Comparison of ENCODE assay signal across 10 mouse cellular contexts in the genomic region with DNA sequence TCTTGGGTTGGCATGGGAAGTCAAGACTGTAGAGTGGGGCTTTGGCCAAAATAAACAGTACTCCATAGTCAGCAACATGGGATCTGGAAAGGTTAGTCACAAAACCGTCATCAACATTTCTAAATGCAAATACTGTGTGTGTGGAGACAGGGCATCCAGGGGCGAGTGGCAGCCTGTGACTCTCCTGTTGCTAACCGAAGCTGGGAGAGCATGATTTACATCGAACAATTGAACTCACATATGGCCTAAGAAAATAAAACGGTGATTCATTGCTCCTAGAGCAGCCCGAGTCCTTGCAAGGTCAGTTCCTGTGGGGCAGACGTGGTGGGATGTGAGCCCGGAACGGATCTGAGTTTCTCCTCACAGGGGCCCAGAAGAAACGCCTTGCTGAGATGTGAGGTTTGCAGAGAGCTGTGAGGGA.
DNase-seq lines count a peak whose midpoint lies in the region; ATAC-seq lines count a peak whose summit lies in the region.
"Had no signal": no experiment of that assay in that cellular context is flagged by ENCODE, and none has a peak within 500 bp of the region (broad histone marks: within the 10 kb centered on the region; RNA-seq: fewer than 3 reads in every experiment).

No protein-coding gene starts in this region.

- no peak overlapping the region for H3K4me2 ChIP-seq in heart, embryonic 15.5 days
- no peak overlapping the region for H3K4me2 ChIP-seq in limb, embryonic 12.5 days

- no peaks in the 10 kb centered on the region for H3K27me3 ChIP-seq in heart, embryonic 15.5 days
- H3K27me3 ChIP-seq in limb, embryonic 12.5 days, result no peaks in the 10 kb centered on the region

- no peaks in the 10 kb centered on the region; the same call in 1 of the 2 replicates for H3K4me1 ChIP-seq in heart, embryonic 15.5 days (replicated peaks)
- peaks cover 73% of the 10 kb centered on the region for H3K4me1 ChIP-seq in limb, embryonic 12.5 days (replicated peaks)
- H3K4me1 ChIP-seq: megakaryocyte, embryonic 14.5 days had no signal

- 51% methylated on average over 10 of the region's 10 CpGs for WGBS in heart, embryonic 15.5 days
- WGBS in limb, embryonic 12.5 days, result 15% methylated on average over 10 of the region's 10 CpGs

- H3K36me3 ChIP-seq in heart, embryonic 15.5 days, result no peaks in the 10 kb centered on the region
- H3K36me3 ChIP-seq in limb, embryonic 12.5 days, result no peaks in the 10 kb centered on the region

- H3K9ac ChIP-seq in heart, embryonic 15.5 days, result no peak overlapping the region
- H3K9ac ChIP-seq in limb, embryonic 12.5 days (replicated peaks), result no peak overlapping the region

- peak; percentile 12 for DNase-seq in adrenal gland, postnatal 14 days
- DNase-seq in adrenal gland, postnatal 25 days, result no peak
- peak; percentile 98 for DNase-seq in 3T3-L1 (ENCODE audit: low read depth, low spot score)
- DNase-seq in cerebellum, adult 8-10 months, result no peak
- no peak for DNase-seq in left cerebral cortex, adult 8-10 months (ENCODE audit: low spot score in 2 of 2)
- DNase-seq in c-Kit-positive CD71-positive TER-119-positive erythroid progenitor cells, embryonic 14.5 days (ENCODE audit: low spot score), result no peak

- peak overlapping the region; percentile 69 for H3K27ac ChIP-seq in heart, embryonic 15.5 days
- H3K27ac ChIP-seq in limb, embryonic 12.5 days, result peak overlapping the region; percentile 99

- H3K4me3 ChIP-seq in heart, embryonic 15.5 days, result no peak overlapping the region
- H3K4me3 ChIP-seq in limb, embryonic 12.5 days (replicated peaks), result no peak overlapping the region
- H3K4me3 ChIP-seq: megakaryocyte, embryonic 14.5 days had no signal

- no peaks in the 10 kb centered on the region for H3K9me3 ChIP-seq in heart, embryonic 15.5 days (replicated peaks)
- H3K9me3 ChIP-seq in limb, embryonic 12.5 days, result no peaks in the 10 kb centered on the region
- H3K9me3 ChIP-seq: megakaryocyte, embryonic 14.5 days had no signal

- 0 out of 2 replicates have a peak, but pooled peaks have one; percentile 22 for ATAC-seq in heart, embryonic 15.5 days (replicated peaks; ENCODE audit: insufficient number of reproducible peaks, insufficient read depth, low FRiP score, low read depth)
- no peak for ATAC-seq in limb, embryonic 12.5 days (ENCODE audit: insufficient number of reproducible peaks, insufficient read depth, low FRiP score, low TSS enrichment, low read depth)
- ATAC-seq: forebrain, embryonic 14.5 days had no signal

Comparison
In these comparisons a context has a peak if more than half of its experiments do, and no peak if none do; other contexts are left out.
1. DNase-seq: peak in adrenal gland, postnatal 14 days (single experiment) and 3T3-L1 (single experiment); none in adrenal gland, postnatal 25 days (single experiment), cerebellum, adult 8-10 months (single experiment), left cerebral cortex, adult 8-10 months (0 of 2) and c-Kit-positive CD71-positive TER-119-positive erythroid progenitor cells, embryonic 14.5 days (single experiment).